In genomic region chr13:91514979-91515378, GRCm38 (mm10) we compare ENCODE assay signal across 15 mouse cellular contexts.
"Had no signal": no experiment of that assay in that cellular context is flagged by ENCODE, and none has a peak within 500 bp of the region (broad histone marks: within the 10 kb centered on the region; RNA-seq: fewer than 3 reads in every experiment).

No protein-coding gene starts in this region.

- ATAC-seq: intestine, embryonic 16.5 days had no signal

- DNase-seq: gastrocnemius, adult 2 months; gastrocnemius, postnatal 10 days; gastrocnemius, postnatal 25 days; heart, adult 11 months; heart, adult 2 months; heart, postnatal 14 days; heart, postnatal 36 days; kidney, adult 11 months; kidney, adult 2 months; kidney, adult 9 months; kidney, postnatal 14 days; kidney, postnatal 36 days; layer of hippocampus, adult 9-11 months; liver had no signal
